Mouse (Mus musculus): ENCODE data around the gene Anapc13. TPM values are rescaled to one million over a fixed set of nuclear protein-coding genes. Genes with fewer than 3 reads are reported as not detected.

Anapc13 gene
- 10.1 TPM for polyA plus RNA-seq (2014; fragmentation: Illumina TruSeq; extraction: RNeasy Lipid Tissue Mini Kit (QIAGEN cat#74804); ENCODE audit: low read depth, low replicate concordance)

DNA sequence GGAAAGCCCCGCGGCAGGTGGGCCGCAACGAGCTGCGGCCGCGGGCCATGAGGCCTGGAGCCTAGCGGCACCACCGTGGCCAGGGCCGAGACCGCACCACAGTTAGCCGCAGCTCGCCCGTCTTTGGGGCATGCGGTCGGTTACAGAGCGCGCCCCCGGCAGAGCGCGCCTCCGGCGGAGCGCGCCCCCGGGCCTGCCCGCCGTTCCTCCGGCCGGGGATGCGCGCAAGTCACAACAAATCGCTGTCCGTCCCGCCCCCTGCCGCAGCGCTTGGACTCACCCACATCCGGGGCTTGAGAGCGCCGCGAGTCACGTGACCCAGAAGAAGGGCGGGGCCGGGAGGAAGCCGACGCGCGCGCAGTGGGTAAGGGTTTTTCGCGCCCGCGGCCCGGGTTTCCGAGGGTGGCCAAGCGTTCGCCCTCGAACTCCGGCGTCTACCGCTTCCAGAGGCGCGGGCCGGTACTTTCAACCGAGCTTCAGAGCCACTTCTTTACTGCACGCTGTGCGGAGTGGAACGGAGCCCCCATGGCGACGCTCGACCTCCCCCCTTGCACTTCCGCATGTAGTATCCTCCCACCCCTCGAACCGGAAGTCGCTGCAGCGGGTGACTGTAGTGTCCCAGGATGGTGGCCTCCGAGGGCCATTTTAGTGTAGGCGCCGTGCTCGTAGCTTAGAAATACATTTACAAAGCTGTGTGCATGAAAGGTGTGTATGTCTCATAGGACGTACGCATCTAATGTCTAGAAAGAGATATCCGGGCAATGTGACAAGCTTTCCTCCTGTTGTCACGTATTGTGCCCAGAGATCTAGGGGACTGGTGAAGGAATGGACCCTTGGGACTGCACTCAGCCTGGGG lies at the start of gene Anapc13, which contains the start of gene Cep63:
TSS of gene Anapc13 (plus strand) at position 314 of the 856 bp plus-strand sequence.
TSS of gene Cep63 (minus strand) at position 552 of the 856 bp plus-strand sequence.

Other genes with a start within 250 kb of the Anapc13 start
- gene Ky, start 120.5 kb upstream of the Anapc13 start, polyA plus RNA-seq (2014; fragmentation: Illumina TruSeq; extraction: RNeasy Lipid Tissue Mini Kit (QIAGEN cat#74804); ENCODE audit: low read depth, low replicate concordance), result 0.08 TPM
- gene Cep63, start 238 bp downstream of the Anapc13 start, polyA plus RNA-seq (2014; fragmentation: Illumina TruSeq; extraction: RNeasy Lipid Tissue Mini Kit (QIAGEN cat#74804); ENCODE audit: low read depth, low replicate concordance), result 35.8 TPM
- gene Amotl2, start 90.4 kb downstream of the Anapc13 start, polyA plus RNA-seq (2014; fragmentation: Illumina TruSeq; extraction: RNeasy Lipid Tissue Mini Kit (QIAGEN cat#74804); ENCODE audit: low read depth, low replicate concordance), result 31.0 TPM
- gene Ryk, start 208.6 kb downstream of the Anapc13 start, polyA plus RNA-seq (2014; fragmentation: Illumina TruSeq; extraction: RNeasy Lipid Tissue Mini Kit (QIAGEN cat#74804); ENCODE audit: low read depth, low replicate concordance), result 80.9 TPM